Mouse (Mus musculus) MEL (cell line): ENCODE measurements at regions not wholly inside any gene's neighbourhood (a gene's known extent, or its start where the extent isn't known, plus 50 kb on each side); places are given as distances from the start of the nearest gene placed in this dataset.

ENCODE experiments used
- DNase-seq: peaks from one replicate; pipeline ENCODE4 v3.0.0; 2011; ENCODE audit warnings: low read depth, low spot score
- H3K27ac ChIP-seq: 2 replicates; pipeline ENCODE4 v1.5.1; 2012; ENCODE audit warnings: low read depth, mild to moderate bottlenecking, control low read depth, low read length, moderate library complexity; ENCODE audit not compliant: control insufficient read depth
- H3K27me3 ChIP-seq, 2 experiments: fragments of 150-350 bp in 1 of 2; sonication (generic) in 1 of 2; 2 replicates each; pipeline ENCODE4 v1.6.1; 2012; ENCODE audit warnings: low read length in 2 of 2, mild to moderate bottlenecking in 2 of 2, improper control_type of control experiment in 1 of 2, moderate library complexity in 1 of 2; ENCODE audit not compliant: insufficient read depth in 2 of 2, control insufficient read depth in 1 of 2
- H3K36me3 ChIP-seq, 2 experiments: 2 replicates each; pipeline ENCODE4 v1.6.1; 2012 to 2014; ENCODE audit warnings: low read length in 2 of 2, improper control_type of control experiment in 1 of 2, inconsistent platforms in 1 of 2, mild to moderate bottlenecking in 1 of 2; ENCODE audit not compliant: insufficient read depth in 2 of 2, control insufficient read depth in 1 of 2
- H3K4me1 ChIP-seq, 2 experiments: fragments of 150-350 bp in 1 of 2; sonication (generic) in 1 of 2; 2 replicates each; pipeline ENCODE4 v1.6.1; 2012; ENCODE audit warnings: low read length in 2 of 2, improper control_type of control experiment in 1 of 2, mild to moderate bottlenecking in 1 of 2; ENCODE audit not compliant: insufficient read depth in 2 of 2, control insufficient read depth in 1 of 2
- H3K4me3 ChIP-seq, 2 experiments: fragments of 150-350 bp in 1 of 2; sonication (generic) in 1 of 2; 2 replicates each; pipeline ENCODE4 v1.5.1; 2012; ENCODE audit warnings: low read depth in 2 of 2, low read length in 2 of 2, mild to moderate bottlenecking in 2 of 2, moderate library complexity in 2 of 2, control low read depth in 1 of 2, improper control_type of control experiment in 1 of 2; ENCODE audit not compliant: control insufficient read depth in 1 of 2, insufficient read depth in 1 of 2
- H3K79me2 ChIP-seq: 2 replicates; pipeline ENCODE4 v1.6.1; 2012; ENCODE audit warnings: mild to moderate bottlenecking, low read length, moderate library complexity; ENCODE audit not compliant: control insufficient read depth, poor library complexity, insufficient read depth
- H3K9ac ChIP-seq: 2 replicates; pipeline ENCODE4 v1.6.1; 2012; ENCODE audit warnings: low read depth, mild to moderate bottlenecking, control low read depth, low read length, moderate library complexity; ENCODE audit not compliant: control insufficient read depth, poor library complexity, severe bottlenecking
- H3K9me3 ChIP-seq: fragments of 150-350 bp; sonication (generic); replicated peaks from 2 replicates; pipeline ENCODE4 v1.6.1; 2012; ENCODE audit warnings: mild to moderate bottlenecking, low read length, improper control_type of control experiment, moderate library complexity; ENCODE audit not compliant: insufficient read depth
- CHD2 ChIP-seq: IDR thresholded peaks from 2 replicates; pipeline ENCODE4 v1.6.1; 2011; ENCODE audit warnings: low read length, improper control_type of control experiment
- CTCF ChIP-seq, 3 experiments: IDR thresholded peaks in 2 of 3; conservative IDR thresholded peaks in 1 of 3; 2 replicates each; pipeline ENCODE4 v1.5.1; 2011 to 2012; ENCODE audit warnings: low read length in 3 of 3, low read depth in 2 of 3, mild to moderate bottlenecking in 2 of 3, improper control_type of control experiment in 1 of 3, inconsistent platforms in 1 of 3, mixed read lengths in 1 of 3, moderate library complexity in 1 of 3; ENCODE audit not compliant: control insufficient read depth in 1 of 3, insufficient read depth in 1 of 3, poor library complexity in 1 of 3, severe bottlenecking in 1 of 3
- E2F4 ChIP-seq: IDR thresholded peaks from 2 replicates; pipeline ENCODE4 v1.6.1; 2011; ENCODE audit warnings: low read depth, low read length, improper control_type of control experiment, borderline replicate concordance
- ELF1 ChIP-seq: IDR thresholded peaks from 2 replicates; pipeline ENCODE4 v1.6.1; 2014; ENCODE audit warnings: low read depth, mild to moderate bottlenecking, inconsistent platforms, low read length, improper control_type of control experiment, moderate library complexity
- ETS1 ChIP-seq: IDR thresholded peaks from 2 replicates; pipeline ENCODE4 v1.6.1; 2012; ENCODE audit warnings: low read depth, mild to moderate bottlenecking, inconsistent platforms, low read length, improper control_type of control experiment, moderate library complexity
- GABPA ChIP-seq: IDR thresholded peaks from 2 replicates; pipeline ENCODE4 v1.6.1; 2012; ENCODE audit warnings: low read depth, mild to moderate bottlenecking, inconsistent platforms, low read length, improper control_type of control experiment, moderate library complexity
- GATA1 ChIP-seq: IDR thresholded peaks from 2 replicates; pipeline ENCODE4 v1.6.1; 2011; ENCODE audit warnings: low read depth, low read length, improper control_type of control experiment
- JUND ChIP-seq: IDR thresholded peaks from 2 replicates; pipeline ENCODE4 v1.6.1; 2011; ENCODE audit warnings: low read depth, mild to moderate bottlenecking, improper control_type of control experiment, low read length
- MAFK ChIP-seq: IDR thresholded peaks from 2 replicates; pipeline ENCODE4 v1.6.1; 2011; ENCODE audit warnings: low read depth, mild to moderate bottlenecking, low read length, improper control_type of control experiment, borderline replicate concordance
- MAX ChIP-seq: IDR thresholded peaks from 2 replicates; pipeline ENCODE4 v1.6.1; 2011; ENCODE audit warnings: low read length, improper control_type of control experiment
- MEF2A ChIP-seq: IDR thresholded peaks from 2 replicates; pipeline ENCODE4 v1.6.1; 2014; ENCODE audit warnings: low read depth, mild to moderate bottlenecking, inconsistent platforms, low read length, improper control_type of control experiment; ENCODE audit not compliant: poor library complexity, insufficient replicate concordance, severe bottlenecking; ENCODE audit errors: extremely low read depth
- MYB ChIP-seq: IDR thresholded peaks from 2 replicates; pipeline ENCODE4 v1.6.1; 2011; ENCODE audit warnings: mild to moderate bottlenecking, low read depth, low read length, improper control_type of control experiment
- NELFE ChIP-seq: IDR thresholded peaks from 2 replicates; pipeline ENCODE4 v1.6.1; 2011; ENCODE audit warnings: low read depth, low read length, improper control_type of control experiment
- POLR2A ChIP-seq, 2 experiments: IDR thresholded peaks; 2 replicates each; pipeline ENCODE4 v1.6.1; 2011 to 2012; ENCODE audit warnings: low read length in 2 of 2, mild to moderate bottlenecking in 2 of 2, control low read depth in 1 of 2, improper control_type of control experiment in 1 of 2, low read depth in 1 of 2, moderate library complexity in 1 of 2; ENCODE audit not compliant: control insufficient read depth in 1 of 2, insufficient read depth in 1 of 2, poor library complexity in 1 of 2
- SMC3 ChIP-seq: IDR thresholded peaks from 2 replicates; pipeline ENCODE4 v1.6.1; 2011; ENCODE audit warnings: low read depth, low read length, improper control_type of control experiment
- TCF12 ChIP-seq: IDR thresholded peaks from 2 replicates; pipeline ENCODE4 v1.6.1; 2014; ENCODE audit warnings: low read depth, mild to moderate bottlenecking, inconsistent platforms, low read length, improper control_type of control experiment, moderate library complexity
- UBTF ChIP-seq: IDR thresholded peaks from 2 replicates; pipeline ENCODE4 v1.6.1; 2012; ENCODE audit warnings: low read depth, mild to moderate bottlenecking, inconsistent platforms, low read length, improper control_type of control experiment, moderate library complexity, borderline replicate concordance; ENCODE audit not compliant: insufficient read depth
- ZKSCAN1 ChIP-seq: IDR thresholded peaks from 2 replicates; pipeline ENCODE4 v1.6.1; 2012; ENCODE audit warnings: low read depth, mild to moderate bottlenecking, inconsistent platforms, low read length, improper control_type of control experiment, moderate library complexity
- ZMIZ1 ChIP-seq: IDR thresholded peaks from 2 replicates; pipeline ENCODE4 v1.6.1; 2012; ENCODE audit warnings: low read depth, mild to moderate bottlenecking, inconsistent platforms, low read length, improper control_type of control experiment, moderate library complexity

DNA sequence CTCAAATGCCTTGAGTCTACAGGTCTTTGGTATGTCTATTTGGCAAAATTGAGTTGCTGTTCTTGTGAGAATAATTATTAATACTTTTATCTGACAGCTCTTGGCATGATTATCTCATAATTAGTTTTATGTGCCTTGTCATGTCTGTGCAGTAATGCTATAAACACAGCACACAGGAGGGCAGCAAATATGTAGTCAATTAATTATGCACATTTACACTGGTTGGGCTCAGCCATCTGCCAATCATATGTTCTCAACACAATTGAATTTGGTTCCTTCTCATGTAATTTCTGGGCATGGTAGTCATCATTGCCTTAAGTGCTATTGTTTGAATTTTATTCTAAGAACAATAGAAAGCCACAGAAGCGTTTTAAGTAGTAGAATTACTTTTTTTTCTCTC, 1650.7 kb upstream of the Tenm2 start:
- no peak overlapping the region for H3K4me3 ChIP-seq
- TF ChIP-seq UBTF (no peak), GABPA (no peak)
- TF ChIP-seq, all 39 proteins: peak for 0
- H3K4me1 ChIP-seq = no peaks in the 10 kb centered on the region
- no peaks in the 10 kb centered on the region for H3K36me3 ChIP-seq
- H3K79me2 ChIP-seq = no peaks in the 10 kb centered on the region
- no peaks in the 10 kb centered on the region for H3K27me3 ChIP-seq
- no peak for DNase-seq
- H3K27ac ChIP-seq = no peak overlapping the region
- no peak overlapping the region for H3K9ac ChIP-seq
- H3K9me3 ChIP-seq = no peaks in the 10 kb centered on the region

DNA sequence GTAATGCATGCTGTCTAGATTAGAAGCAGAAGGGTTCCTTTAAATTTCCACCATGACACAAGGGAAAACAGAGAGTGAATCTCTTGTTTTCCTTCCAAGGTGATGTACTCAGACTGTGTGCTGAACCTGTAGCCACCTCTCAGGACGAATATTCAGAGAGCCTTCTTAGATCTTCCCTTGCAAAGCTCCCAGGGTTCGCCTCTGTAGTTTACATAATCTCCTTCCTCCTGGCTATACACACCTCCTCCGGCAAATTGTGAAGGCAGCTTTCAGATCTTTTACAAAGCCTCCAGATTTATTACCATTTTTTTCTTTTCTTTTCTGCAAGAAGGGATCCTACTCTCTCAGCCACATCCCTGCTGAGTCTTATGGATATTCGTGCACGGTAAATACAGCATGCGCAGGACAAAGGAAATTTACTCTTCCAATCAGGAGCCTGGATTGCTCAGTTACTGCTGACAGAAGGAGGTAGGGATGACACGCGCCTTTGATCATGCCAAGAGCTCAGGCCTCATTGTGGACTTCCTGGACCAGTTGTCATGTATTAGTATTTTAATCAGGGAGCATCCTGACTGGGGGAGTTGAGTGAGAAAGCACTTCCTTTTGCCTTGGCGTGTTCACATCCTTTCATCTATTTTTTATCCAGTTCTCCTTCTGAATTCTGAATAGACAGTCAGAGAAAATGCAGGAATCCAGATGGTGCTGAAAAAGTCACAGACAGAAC, 1626.0 kb upstream of the Tenm2 start:
- no peaks in the 10 kb centered on the region for H3K27me3 ChIP-seq
- H3K9me3 ChIP-seq = no peaks in the 10 kb centered on the region
- H3K27ac ChIP-seq = no peak overlapping the region
- DNase-seq = no peak
- H3K9ac ChIP-seq = no peak overlapping the region
- H3K4me3 ChIP-seq = no peak overlapping the region
- no peaks in the 10 kb centered on the region for H3K4me1 ChIP-seq
- TF ChIP-seq MEF2A (no peak), JUND (no peak), ELF1 (no peak), NELFE (no peak), TCF12 (no peak), GATA1 (no peak), MYB (no peak), ETS1 (no peak), SMC3 (no peak), CHD2 (no peak), MAFK (no peak), CTCF (IDR thresholded peaks at IDR 0.05 in 2 of 3, conservative IDR thresholded peaks at IDR 0.05 in 1 of 3; ENCODE audit: control insufficient read depth in 1 of 3, insufficient read depth in 1 of 3, low read depth in 2 of 3, low read length in 3 of 3, poor library complexity in 1 of 3, severe bottlenecking in 1 of 3) (no peak), ZMIZ1 (no peak), E2F4 (no peak), POLR2A (IDR thresholded peaks at IDR 0.05; ENCODE audit: control insufficient read depth in 1 of 2, insufficient read depth in 1 of 2, low read depth in 1 of 2, low read length in 2 of 2, poor library complexity in 1 of 2) (no peak), MAX (no peak), ZKSCAN1 (no peak)
- no peaks in the 10 kb centered on the region for H3K36me3 ChIP-seq
- no peaks in the 10 kb centered on the region for H3K79me2 ChIP-seq
